Mouse (Mus musculus) stomach, postnatal 0 days (tissue): ENCODE measurements around the gene Comt. TPM values are rescaled to one million over a fixed set of nuclear protein-coding genes. Genes with fewer than 3 reads are reported as not detected.
A peak's percentile ranks its signal among the peaks of the same experiment; 100 is the strongest.

Experiments used
- ATAC-seq: fragments of 200-750 bp; cut with Nextera tagmentation; 2 replicates; pipeline ENCODE4 v1.8.0; 2017; ENCODE audit not compliant: low FRiP score, low TSS enrichment
- DNase-seq: peaks from one replicate; pipeline ENCODE4 v3.0.0-alpha.2; 2016; ENCODE audit warnings: low spot score
- H3K27ac ChIP-seq: fragments of 300-500 bp; sonication (generic); replicated peaks from 2 replicates; pipeline ENCODE4 v1.5.1; 2014; ENCODE audit warnings: mild to moderate bottlenecking, control low read depth
- H3K27me3 ChIP-seq: fragments of 300-500 bp; sonication (generic); 2 replicates; pipeline ENCODE4 v1.6.1; 2014; ENCODE audit warnings: low read length; ENCODE audit not compliant: control insufficient read depth, insufficient read depth
- H3K36me3 ChIP-seq: fragments of 300-500 bp; sonication (generic); 2 replicates; pipeline ENCODE4 v1.6.1; 2014; ENCODE audit warnings: low read length, mixed read lengths; ENCODE audit not compliant: control insufficient read depth, insufficient read depth
- H3K4me1 ChIP-seq: fragments of 300-500 bp; sonication (generic); replicated peaks from 2 replicates; pipeline ENCODE4 v1.6.1; 2014; ENCODE audit warnings: antibody characterized with exemption; ENCODE audit not compliant: control insufficient read depth, insufficient read depth
- H3K4me2 ChIP-seq: fragments of 300-500 bp; sonication (generic); replicated peaks from 2 replicates; pipeline ENCODE4 v1.6.1; 2014; ENCODE audit warnings: low read depth, mild to moderate bottlenecking, control low read depth, moderate library complexity
- H3K4me3 ChIP-seq: fragments of 300-500 bp; sonication (generic); 2 replicates; pipeline ENCODE4 v1.5.1; 2014; ENCODE audit warnings: low read depth, low read length, control low read depth
- H3K9ac ChIP-seq: fragments of 300-500 bp; sonication (generic); 2 replicates; pipeline ENCODE4 v1.6.1; 2014; ENCODE audit warnings: mild to moderate bottlenecking, low read length, control low read depth, mixed read lengths
- H3K9me3 ChIP-seq: fragments of 300-500 bp; sonication (generic); 2 replicates; pipeline ENCODE4 v1.6.1; 2016; ENCODE audit warnings: low read length; ENCODE audit not compliant: control insufficient read depth
- CTCF ChIP-seq: IDR thresholded peaks from 2 replicates; pipeline ENCODE4 v1.5.1; 2016; ENCODE audit warnings: antibody characterized with exemption, low read depth, mild to moderate bottlenecking, moderate library complexity
- EP300 ChIP-seq: optimal IDR thresholded peaks from 2 replicates; pipeline ENCODE3; 2016; ENCODE audit warnings: antibody characterized with exemption
- WGBS: fragments of 180-500 bp; shearing (Covaris S2); extraction: QIAGEN DNeasy Blood & Tissue Kit; methylation state at CpG from one replicate; pipeline ENCODE4 v1.1.7; 2014; 5-methylcytosine and 5-hydroxymethylcytosine counted together
- polyA plus RNA-seq: library from polyadenylated mRNA; unstranded; fragments of >200 nt; fragmentation: Nextera tagmentation; extraction: Ambion mirVana; gene quantifications from 2 replicates; pipeline ENCODE4 v1.2.1, GENCODE M21; 2015

Gene Comt
- polyA plus RNA-seq, 1 experiment from 2014 or later: 95.1 TPM

DNA sequence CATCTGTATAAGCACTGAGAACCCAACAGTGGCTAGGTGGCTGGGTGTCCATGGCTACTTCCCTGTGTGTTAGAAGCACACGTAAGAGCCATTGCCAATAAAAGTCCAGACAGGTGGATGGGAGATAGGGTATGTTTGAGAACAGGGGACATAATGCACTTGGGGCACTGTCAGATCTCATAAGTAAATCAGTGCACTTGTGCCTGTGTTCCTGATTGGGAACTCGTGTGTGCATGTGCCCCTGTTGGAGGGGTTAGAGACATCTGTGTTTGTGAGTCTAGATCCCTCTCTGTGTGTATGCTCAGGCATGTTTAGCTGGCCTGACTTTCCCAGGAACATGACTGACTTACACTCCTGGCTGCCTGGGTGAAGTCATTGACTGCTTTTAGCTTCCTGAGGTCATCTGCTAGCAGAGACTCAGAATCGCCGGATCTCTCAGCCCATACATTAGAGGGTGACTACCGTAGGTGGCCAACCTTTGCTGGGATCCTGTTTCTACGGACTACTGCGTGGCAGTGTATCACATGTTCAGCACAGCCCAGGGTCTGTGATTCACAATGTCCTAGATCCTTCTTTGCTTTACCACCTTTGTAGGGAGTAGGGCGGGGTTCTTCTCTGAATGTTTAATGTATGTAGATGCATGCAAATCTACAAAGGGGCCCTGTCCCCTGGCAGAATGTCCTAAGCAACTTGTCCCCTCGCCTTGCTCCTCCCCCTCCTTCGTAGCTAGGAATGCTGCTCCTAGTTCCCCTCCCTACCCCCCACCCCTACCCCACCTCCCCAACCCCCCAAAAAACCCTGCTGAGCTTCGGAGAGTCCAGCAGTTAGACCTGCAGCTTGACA lies 31.7 kb downstream of the Comt start:
- H3K4me3 ChIP-seq: no peak overlapping the region
- TF ChIP-seq EP300 (no peak), CTCF (no peak)
- H3K36me3 ChIP-seq: 0 out of 2 replicates have a peak, but pooled peaks cover 3% of the 10 kb centered on the region
- no peaks in the 10 kb centered on the region; the same call in 1 of the 2 replicates for H3K4me1 ChIP-seq
- H3K27ac ChIP-seq: peak overlapping the region; percentile 20
- H3K4me2 ChIP-seq: no peak overlapping the region
- H3K9me3 ChIP-seq: no peaks in the 10 kb centered on the region
- H3K27me3 ChIP-seq: no peaks in the 10 kb centered on the region
- ATAC-seq (peak; percentile 60), DNase-seq (peak; percentile 66)
- no peak overlapping the region for H3K9ac ChIP-seq
- 35% methylated on average over 11 of the region's 11 CpGs for WGBS

DNA sequence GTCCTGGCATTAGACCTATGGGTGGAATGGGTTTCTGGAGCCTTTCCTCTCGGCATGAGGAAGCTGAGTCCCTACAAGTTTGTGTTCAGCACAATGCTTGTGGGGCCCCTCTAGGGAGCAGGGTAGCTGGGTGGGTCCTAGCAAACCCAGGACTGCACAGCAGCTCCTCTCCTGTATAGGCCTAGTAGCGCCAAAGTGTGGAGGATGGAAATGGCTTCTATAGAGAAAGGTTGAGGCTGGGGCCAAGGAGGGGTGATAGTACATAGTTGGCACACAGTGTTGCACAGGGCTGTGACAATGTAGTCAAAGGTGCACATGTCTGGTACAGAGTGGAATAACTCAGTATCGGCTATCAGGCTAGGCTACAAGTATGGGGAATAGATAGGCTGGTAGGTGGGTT lies 32.6 kb downstream of the Comt start:
- H3K27ac ChIP-seq: no peak overlapping the region
- TF ChIP-seq EP300: no peak
- TF ChIP-seq CTCF: no peak
- H3K4me3 ChIP-seq: no peak overlapping the region
- no peaks in the 10 kb centered on the region for H3K27me3 ChIP-seq
- peak overlapping the region; percentile 100 for H3K4me2 ChIP-seq
- no peak for ATAC-seq
- 0 out of 2 replicates have a peak, but pooled peaks cover 3% of the 10 kb centered on the region for H3K36me3 ChIP-seq
- DNase-seq: no peak
- H3K4me1 ChIP-seq: no peaks in the 10 kb centered on the region; the same call in 1 of the 2 replicates
- WGBS: 70% methylated on average over 3 of the region's 3 CpGs
- no peak overlapping the region for H3K9ac ChIP-seq
- no peaks in the 10 kb centered on the region for H3K9me3 ChIP-seq

DNA sequence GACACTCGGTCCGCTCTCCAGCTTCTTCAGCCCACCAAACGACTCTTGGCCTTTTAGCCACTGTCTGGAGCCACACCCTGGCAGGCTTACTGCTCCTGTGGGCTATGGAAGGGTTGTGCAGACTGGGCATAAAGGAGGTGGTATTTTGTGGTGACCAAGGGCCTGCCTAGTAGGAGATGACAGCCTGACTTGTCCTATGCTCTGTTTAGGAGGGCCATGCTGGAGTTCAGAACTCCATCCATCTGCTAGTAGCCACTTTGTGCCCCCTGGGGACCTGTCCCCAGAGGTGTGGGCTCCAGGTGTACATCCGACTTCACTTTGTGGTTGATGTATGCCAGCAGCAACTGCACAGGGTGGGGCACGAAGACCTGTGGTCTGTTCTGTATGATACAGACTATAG lies 33.1 kb downstream of the Comt start:
- no peak overlapping the region for H3K27ac ChIP-seq
- no peaks in the 10 kb centered on the region; the same call in 1 of the 2 replicates for H3K4me1 ChIP-seq
- no peak for ATAC-seq
- 66% methylated on average over 5 of the region's 5 CpGs for WGBS
- no peak for DNase-seq
- 0 out of 2 replicates have a peak overlapping the region, but pooled peaks have one; percentile 78 for H3K9ac ChIP-seq
- H3K27me3 ChIP-seq: no peaks in the 10 kb centered on the region
- peak overlapping the region; percentile 100 for H3K4me2 ChIP-seq
- no peaks in the 10 kb centered on the region for H3K9me3 ChIP-seq
- 0 out of 2 replicates have a peak, but pooled peaks cover 3% of the 10 kb centered on the region for H3K36me3 ChIP-seq
- TF ChIP-seq EP300: no peak
- no peak for TF ChIP-seq CTCF
- peak overlapping the region; percentile 56; the same call in 1 of the 2 replicates for H3K4me3 ChIP-seq

DNA sequence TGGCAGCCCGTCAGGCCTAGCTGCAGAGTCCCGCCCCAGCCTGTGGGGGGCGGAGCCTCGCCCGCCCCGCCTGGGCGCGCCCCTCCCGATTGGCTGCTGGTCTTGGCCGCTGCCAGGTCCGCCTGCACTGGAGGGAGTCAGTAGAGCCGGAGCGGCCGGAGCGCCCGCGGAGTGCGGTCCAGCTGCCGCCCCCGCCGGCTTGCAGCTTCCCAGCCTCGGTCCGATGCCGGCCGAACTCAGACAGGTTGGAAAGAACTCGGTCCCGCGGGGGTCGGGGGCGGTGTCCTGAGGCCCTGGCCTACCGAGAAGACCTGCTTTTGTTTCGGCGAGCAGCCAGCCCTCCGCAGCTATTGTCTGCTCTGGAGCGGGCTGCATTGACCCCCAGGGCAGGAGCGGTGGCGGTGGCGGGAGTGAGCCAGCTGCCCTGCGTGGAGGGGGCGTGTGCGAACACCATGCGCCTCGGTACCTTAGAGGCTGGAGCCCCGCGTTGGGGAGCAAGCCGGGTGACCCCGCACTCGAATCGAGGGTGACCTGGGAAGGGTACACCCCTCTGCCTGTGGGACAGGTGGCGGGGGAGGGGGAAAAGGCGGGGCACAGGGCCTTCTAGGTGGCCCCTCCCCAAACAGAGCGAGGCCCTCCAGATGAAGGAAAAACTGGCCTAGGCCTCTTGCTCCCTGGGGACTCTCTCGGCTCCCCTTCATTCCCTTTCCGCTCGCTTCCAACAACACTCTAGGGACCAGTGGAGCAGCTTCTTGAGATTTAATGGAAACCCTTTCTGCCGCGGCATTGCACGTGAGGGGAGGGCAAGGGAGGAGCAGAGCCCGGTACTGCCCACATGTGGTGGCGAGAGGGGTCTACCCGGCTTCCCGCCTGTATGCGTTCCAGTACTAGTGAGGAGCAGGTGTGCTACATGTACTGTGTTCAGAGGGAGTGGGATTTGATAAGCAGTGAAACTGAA lies 33.9 kb downstream of the Comt start:
- H3K36me3 ChIP-seq: 0 out of 2 replicates have a peak, but pooled peaks cover under 1% of the 10 kb centered on the region
- no peaks in the 10 kb centered on the region for H3K27me3 ChIP-seq
- peak overlapping the region; percentile 78 for H3K9ac ChIP-seq
- no peaks in the 10 kb centered on the region for H3K9me3 ChIP-seq
- H3K4me3 ChIP-seq: peak overlapping the region; percentile 56
- H3K27ac ChIP-seq: peak overlapping the region; percentile 61
- WGBS: 1% methylated on average over 60 of the region's 63 CpGs
- TF ChIP-seq CTCF (peak; percentile 70), EP300 (no peak)
- peak overlapping the region; percentile 100 for H3K4me2 ChIP-seq
- no peaks in the 10 kb centered on the region; the same call in 1 of the 2 replicates for H3K4me1 ChIP-seq
- peak; percentile 93 for DNase-seq
- ATAC-seq: peak; percentile 84

DNA sequence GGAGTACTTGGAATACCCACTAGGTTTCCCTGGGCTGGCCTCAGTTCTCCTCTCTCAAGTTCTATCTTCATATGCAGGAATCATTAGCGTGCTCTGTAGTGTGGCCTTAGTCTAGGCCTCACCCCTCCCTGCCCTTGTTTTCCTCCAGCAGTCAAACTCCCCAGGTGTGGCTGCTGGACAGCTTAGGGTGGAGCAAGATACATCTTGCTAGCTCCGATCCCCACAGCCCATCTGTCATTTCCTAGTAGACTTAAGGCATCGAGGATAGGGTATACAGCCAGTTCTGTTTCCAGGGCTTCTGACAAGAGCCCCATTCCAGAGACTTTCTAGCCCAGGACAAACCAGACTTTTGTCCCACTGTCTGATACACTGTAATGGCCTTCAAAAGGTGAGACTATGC lies 34.9 kb downstream of the Comt start:
- Histone ChIP-seq H3K27me3 (no peaks in the 10 kb centered on the region), H3K9ac (no peak overlapping the region), H3K4me2 (no peak overlapping the region), H3K9me3 (no peaks in the 10 kb centered on the region), H3K4me3 (no peak overlapping the region), H3K27ac (0 out of 2 replicates have a peak overlapping the region, but pooled peaks have one; percentile 61), H3K36me3 (no peaks in the 10 kb centered on the region), H3K4me1 (no peaks in the 10 kb centered on the region; the same call in 1 of the 2 replicates)
- no peak for DNase-seq
- ATAC-seq: no peak
- no peak for TF ChIP-seq CTCF
- no peak for TF ChIP-seq EP300
- 72% methylated on average over 3 of the region's 3 CpGs for WGBS
